Mouse (Mus musculus): Measurements from ENCODE around the gene Stag1. TPM values are rescaled to one million over a fixed set of nuclear protein-coding genes. Genes with fewer than 3 reads are reported as not detected.

Stag1 gene
- 27.2 and 27.8 TPM in 2 replicates for polyA plus RNA-seq (2012; rRNA removed)

GRCm38 (mm10) chr9:100597546-100597945 is at the start of gene Stag1:
Gene Stag1 (plus strand): TSS chr9:100597798.
- DNase-seq (ENCODE audit: extremely low spot score in 1 of 2, low spot score in 1 of 2): no peak

DNA sequence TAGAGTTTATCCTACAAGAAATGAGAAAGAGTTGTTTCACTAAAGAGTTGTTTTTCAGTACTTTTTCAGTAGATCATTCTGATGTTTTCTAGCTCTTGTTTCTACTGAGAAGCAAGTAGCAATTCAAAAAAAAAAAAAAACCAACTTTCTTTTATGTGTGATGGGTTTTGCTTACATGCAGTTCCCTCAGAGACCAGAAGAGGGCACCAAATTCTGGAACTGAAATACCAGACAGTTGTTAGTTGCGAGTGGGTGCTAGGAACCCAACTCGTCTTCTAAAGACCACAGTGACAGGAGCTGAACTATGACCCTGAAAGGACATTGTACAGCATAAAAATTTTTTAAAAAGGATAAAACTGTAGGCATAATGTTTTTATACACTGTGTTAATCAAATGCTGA is 49.3 kb upstream of the Stag1 start:
- DNase-seq (ENCODE audit: extremely low spot score in 1 of 2, low spot score in 1 of 2): no peak

- DNase-seq (ENCODE audit: extremely low spot score in 1 of 2, low spot score in 1 of 2): no peak
Observed at GRCm38 (mm10) chr9:100555686-100556085, 41.9 kb upstream of the Stag1 start.

DNA sequence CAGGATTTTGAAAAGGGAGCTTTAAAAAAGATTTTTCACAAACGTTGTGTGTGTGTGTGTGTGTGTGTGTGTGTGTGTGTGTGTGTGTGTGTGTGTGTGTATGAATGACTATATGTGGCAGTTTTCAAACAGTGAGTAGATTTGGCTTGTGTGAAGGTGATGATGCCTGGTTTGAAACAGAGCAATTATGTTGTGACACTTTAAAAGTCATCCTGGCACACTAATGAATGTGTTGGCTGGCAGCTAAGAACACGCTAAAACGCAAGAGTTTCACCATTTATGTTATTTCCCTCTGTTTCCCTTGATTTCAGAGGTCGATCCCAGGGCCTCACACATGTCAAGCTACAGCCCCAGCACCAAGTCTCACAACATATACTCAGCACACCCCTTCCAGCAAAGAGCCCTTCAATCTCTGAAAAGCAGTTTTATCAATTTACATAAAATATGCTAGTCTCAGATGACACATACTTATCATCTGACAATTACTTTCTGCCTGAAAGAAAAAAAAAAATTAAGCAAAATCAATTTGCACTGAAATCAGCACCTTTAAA is 39.5 kb upstream of the Stag1 start:
- no peak for DNase-seq (ENCODE audit: extremely low spot score in 1 of 2, low spot score in 1 of 2)

GRCm38 (mm10) chr9:100558991-100559390 is 38.6 kb upstream of the Stag1 start:
- no peak for DNase-seq (ENCODE audit: extremely low spot score in 1 of 2, low spot score in 1 of 2)

DNA sequence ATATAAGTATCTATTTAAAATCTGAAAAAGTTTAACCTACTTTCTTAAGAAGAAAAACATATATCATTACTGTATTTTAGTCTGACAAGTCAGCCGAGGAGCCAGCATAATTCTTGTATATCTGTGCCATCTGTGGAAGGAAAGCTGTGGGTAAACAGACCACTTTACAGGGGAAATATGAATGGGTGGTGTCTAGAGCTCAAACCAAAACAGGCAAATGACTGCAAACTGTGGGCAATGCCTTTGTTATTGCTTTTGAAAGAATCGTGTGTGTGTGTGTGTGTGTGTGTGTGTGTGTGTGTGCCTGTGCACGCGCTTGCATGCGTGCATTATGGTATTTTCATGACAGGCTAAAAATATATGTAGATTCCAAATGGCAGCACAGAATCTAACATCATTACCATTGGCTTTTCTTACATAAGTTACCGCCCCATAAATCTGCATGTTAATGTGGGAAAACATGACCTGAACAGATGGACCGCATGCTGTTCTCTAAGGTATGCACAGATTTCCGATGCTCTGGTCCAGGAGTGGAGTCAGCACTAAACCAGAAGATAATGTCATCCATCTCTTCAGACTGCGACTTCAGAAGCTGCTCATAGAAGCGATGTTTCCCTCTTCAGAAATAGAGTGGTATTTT is 37.2 kb upstream of the Stag1 start:
- DNase-seq (ENCODE audit: extremely low spot score in 1 of 2, low spot score in 1 of 2): peak in 1 of 2 experiments; percentile 56

DNA sequence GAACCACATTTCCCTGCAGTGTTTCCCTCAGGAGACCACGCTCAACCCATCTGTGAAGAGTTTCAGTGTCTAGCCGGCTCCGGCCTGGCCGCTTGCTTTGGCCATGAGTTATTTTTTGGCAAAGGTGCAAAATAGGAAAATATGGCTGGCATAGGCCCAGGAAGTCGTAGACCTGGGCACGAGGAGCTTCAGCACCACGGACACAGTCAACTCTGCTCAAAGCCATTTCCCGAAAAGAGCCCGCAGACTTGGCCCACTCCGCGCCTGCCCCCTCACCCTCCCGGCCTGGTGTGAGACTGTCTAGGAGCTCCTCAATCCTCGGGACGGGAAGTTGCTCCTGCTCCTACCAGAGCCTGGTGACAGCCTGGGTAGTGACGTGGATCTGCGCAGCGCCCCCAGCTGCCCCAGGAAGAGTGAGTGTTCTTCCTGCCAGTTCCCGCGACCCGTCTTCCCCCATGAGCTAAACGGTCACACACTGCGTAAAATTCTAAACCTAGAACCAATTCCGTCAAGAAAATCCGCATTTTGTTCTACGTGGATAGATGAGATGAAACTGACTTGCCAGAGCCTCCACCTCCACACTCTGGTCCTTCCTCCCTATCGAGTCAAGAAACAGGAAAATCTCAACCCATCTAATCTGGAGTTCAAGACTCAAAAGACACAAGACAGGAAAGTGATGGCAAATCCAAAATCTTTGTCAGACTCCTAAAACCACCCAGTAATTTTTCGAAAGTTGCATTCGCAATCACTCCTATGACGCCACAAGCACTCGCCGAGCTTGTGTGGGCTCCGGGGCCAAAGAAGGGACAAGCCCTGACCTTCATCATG is 27.6 kb upstream of the Stag1 start:
- DNase-seq (ENCODE audit: extremely low spot score in 1 of 2, low spot score in 1 of 2): peak in 1 of 2 experiments; percentile 58

DNA sequence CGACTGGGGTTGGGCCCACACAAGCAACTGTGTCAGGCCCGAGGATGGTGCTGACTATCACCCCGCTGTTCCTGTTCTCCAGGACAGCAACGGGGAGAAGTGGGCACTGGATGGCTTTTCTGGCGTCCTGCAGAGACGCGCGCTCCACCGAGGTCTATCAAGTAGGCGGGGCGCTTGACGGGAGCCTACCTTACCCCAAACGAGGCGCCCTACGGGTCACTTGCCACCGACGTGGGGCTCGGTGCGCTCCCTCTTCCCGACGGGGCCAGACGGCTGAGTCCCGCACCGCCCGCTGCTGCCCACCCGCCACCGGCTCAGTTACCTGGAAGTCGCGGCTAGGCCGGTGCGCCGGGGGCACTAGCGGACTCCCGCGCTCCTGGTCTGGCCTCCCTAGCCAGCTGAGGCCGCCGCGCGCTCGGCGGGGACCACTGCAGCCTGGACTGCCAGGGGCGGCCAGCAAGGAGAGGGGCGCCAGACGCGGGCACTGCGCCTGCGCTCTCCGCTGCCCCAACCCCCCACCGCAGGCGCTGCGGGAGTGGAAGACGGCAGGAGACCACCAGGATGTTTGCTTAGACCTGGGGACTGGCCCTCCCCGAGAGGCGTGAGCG is 26.9 kb upstream of the Stag1 start, which contains the start of gene Slc35g2:
TSS of gene Slc35g2 (minus strand) at position 465 of the 608 bp plus-strand sequence.
- DNase-seq (ENCODE audit: extremely low spot score in 1 of 2, low spot score in 1 of 2): peak in 1 of 2 experiments; percentile 28

- DNase-seq (ENCODE audit: extremely low spot score in 1 of 2, low spot score in 1 of 2): no peak
Observed at GRCm38 (mm10) chr9:100571511-100571910, 26.1 kb upstream of the Stag1 start.

DNA sequence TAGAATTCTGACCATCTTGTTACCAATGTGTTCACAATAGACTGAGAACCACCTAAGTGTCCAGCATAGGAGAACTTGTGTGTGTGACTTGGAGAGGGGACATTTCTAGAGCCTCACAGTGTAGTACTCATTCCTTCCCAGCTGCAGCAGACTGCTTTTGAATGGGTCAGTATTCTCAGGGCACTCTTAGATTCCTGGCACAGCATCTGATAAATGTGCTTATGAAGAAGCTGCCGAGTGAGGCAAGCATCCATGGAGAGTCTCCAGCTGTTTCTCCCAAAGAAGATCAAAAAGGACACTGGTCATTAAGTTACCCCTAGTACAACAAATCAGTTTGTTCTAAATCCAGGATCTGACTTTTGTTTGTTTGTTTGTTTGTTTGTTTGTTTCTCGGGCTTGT is 24.3 kb upstream of the Stag1 start:
- DNase-seq (ENCODE audit: extremely low spot score in 1 of 2, low spot score in 1 of 2): peak in 1 of 2 experiments; percentile 8

DNA sequence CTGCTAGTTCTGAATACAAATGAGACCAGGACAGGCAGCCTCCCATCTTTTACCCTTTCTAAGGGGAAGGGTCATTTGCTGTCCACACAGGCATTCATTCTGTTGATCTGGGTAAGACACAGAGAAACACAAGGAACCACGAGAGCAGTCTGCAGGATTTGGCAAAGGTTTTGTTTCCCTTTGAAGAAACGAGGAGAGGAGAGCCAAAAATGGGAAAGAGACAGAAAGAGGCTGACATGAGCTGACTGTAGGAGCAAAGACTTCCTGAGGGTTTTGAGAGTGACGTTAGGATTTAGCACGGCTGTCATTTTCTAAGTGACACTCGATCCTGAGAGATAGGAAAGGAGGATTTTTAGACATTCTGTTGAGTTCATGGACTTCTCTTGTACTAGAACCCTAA is 23.7 kb upstream of the Stag1 start:
- DNase-seq (ENCODE audit: extremely low spot score in 1 of 2, low spot score in 1 of 2): no peak

- DNase-seq (ENCODE audit: extremely low spot score in 1 of 2, low spot score in 1 of 2): no peak
Observed at GRCm38 (mm10) chr9:100580196-100580740, 17.3 kb upstream of the Stag1 start.

DNA sequence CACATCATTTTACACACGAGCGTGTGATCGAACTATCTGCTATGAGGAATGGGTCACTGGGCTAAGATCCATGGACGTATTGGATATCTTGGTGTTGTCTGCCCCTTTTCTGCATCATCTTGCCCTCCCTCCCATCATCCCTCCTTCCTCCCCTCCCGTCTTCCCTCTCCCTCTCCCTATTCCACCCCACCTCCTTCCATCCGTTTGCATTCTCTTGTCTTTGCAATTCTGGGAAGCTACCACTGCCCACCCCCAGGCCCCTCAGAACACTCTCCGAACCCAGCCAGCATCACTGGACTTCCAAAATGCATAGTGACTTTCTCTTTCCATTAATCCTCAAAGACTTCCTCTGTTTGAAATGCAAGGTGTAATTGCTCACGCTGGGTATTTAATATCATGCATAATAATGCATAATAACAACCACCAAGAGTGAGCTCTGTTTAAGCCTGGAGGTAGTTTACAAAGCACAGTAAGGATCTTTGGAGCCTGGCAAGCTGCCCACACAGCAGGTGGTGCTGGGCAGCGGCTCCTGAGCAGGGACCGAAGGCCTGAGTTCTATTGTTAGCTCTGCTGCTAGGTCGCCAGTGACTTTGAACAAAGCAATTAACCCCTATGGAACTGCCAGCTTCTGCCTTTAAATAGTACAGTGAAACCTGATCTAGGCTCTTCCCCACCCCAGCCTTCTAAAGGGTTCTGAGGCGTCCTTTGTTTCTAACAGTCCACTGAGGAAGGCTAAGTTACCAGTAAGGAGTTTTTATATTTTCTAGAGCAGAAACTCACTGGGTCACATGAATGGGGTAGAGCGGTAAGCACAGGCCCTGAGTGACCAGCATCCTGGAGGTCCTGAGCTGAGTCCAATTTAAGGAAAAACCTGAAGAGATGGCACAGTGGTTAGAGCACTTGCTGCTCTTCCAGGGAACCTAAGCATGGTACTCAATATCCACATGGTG is 15.8 kb upstream of the Stag1 start:
- no peak for DNase-seq (ENCODE audit: extremely low spot score in 1 of 2, low spot score in 1 of 2)

GRCm38 (mm10) chr9:100582883-100583575 is 14.6 kb upstream of the Stag1 start:
- DNase-seq (ENCODE audit: extremely low spot score in 1 of 2, low spot score in 1 of 2): no peak

GRCm38 (mm10) chr9:100584031-100584430 is 13.6 kb upstream of the Stag1 start:
- DNase-seq (ENCODE audit: extremely low spot score in 1 of 2, low spot score in 1 of 2): no peak

GRCm38 (mm10) chr9:100590462-100590861 is 7.1 kb upstream of the Stag1 start:
- no peak for DNase-seq (ENCODE audit: extremely low spot score in 1 of 2, low spot score in 1 of 2)

DNA sequence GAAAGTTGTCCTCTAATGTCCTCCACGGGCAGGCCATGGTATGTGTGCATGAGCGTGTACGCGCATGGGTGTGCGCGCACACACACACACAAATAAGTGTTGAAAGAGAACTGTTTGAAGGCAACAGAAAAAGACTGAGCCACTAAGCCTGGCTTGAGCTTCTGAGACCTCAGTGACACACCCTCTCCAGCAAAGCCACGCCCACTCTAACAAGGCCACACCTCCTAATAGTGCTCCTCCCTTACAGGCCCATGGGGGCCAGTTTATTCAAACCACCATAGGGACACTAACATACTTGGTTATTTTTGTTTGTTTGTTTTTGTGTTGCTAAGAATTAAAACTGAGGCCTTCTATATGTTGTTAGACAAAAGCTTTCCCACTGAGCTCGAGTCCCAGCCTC is 1.3 kb upstream of the Stag1 start:
- DNase-seq (ENCODE audit: extremely low spot score in 1 of 2, low spot score in 1 of 2): no peak

DNA sequence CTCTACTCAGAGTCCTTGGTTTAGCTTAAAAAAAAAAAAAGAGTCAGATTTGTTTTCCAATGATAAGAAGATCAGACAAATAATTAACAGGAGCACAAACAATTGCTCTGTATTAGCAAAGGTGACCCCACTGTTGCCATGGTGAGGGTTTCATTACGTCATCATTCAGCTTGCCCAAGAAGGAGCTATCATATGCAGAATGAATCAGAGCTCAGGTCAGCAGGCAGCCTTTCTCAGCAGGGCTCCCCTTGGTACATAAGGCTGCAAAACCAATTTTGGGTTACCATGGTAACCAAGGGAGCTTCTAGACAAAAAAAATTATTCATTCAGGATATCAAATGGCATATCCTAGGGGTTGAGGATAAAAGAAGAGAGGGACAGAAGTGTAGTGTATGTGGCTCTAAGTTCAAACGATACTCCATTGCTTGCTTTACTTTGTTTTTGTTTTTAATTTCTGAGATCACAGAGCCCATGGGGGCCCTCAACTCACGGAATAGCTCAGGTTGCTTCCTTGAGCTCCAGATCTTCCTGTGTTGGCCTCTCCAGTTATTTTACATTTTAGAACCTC is 2.2 kb downstream of the Stag1 start:
- peak in 1 of 2 experiments; percentile 25 for DNase-seq (ENCODE audit: extremely low spot score in 1 of 2, low spot score in 1 of 2)

GRCm38 (mm10) chr9:100602130-100602529 is 4.5 kb downstream of the Stag1 start:
- no peak for DNase-seq (ENCODE audit: extremely low spot score in 1 of 2, low spot score in 1 of 2)
